Mouse (Mus musculus) adrenal gland, adult 18-20 months (tissue): Measurements from ENCODE around the gene Taf1. TPM values are rescaled to one million over a fixed set of nuclear protein-coding genes. Genes with fewer than 3 reads are reported as not detected.

Experiments used
- DNase-seq, 2 experiments: peaks; one replicate each; pipeline ENCODE4 v3.0.0; 2021 to 2022; ENCODE audit warnings: low spot score in 2 of 2
- total RNA-seq, 2 experiments: library from RNA; stranded (reverse); gene quantifications; 1 replicate in 1 of 2; 2 replicates in 1 of 2; pipeline ENCODE4 v1.2.3; 2021

Taf1 gene
- total RNA-seq, 2 experiments from 2014 or later: 38.2 to 41.7 TPM

DNA sequence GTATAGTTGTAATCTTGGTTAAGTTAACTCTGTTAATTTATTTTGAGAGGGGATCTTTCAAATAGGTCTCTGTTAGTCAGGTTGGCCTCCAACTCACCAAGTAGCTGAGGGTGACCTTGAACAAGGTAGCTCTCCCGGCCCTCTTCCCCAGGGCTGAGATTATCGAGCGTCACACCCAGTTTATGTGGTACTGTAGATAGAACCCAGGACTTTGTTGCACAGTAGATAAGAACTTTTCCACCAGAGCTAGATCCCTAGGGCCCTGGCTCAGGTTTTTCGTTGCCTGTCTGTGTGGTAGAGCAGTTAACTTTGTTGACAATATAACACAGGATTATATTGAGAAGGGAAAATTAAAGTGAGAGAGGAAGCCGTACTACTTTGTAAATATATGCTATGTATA is 114.1 kb downstream of the Taf1 start:
- no peak for DNase-seq

Other genes starting within 250 kb of the Taf1 start
- gene Nlgn3, start 233.6 kb upstream of the Taf1 start, total RNA-seq: 10 to 100 TPM in 1 of 2 experiments, 1 to 10 TPM in 1; 5.7 to 15.9 TPM
- gene Gjb1, start 156.4 kb upstream of the Taf1 start, total RNA-seq: not detected
- 10 to 100 TPM; 46.3 to 73.4 TPM for gene Zmym3, start 111.9 kb upstream of the Taf1 start, total RNA-seq
- gene Nono, start 103.4 kb upstream of the Taf1 start, total RNA-seq: 100 to 1,000 TPM; 158 to 182 TPM
- gene Itgb1bp2, start 83.6 kb upstream of the Taf1 start, total RNA-seq: under 1 TPM; 0.53 to 0.74 TPM
- gene Ogt, start 107.3 kb downstream of the Taf1 start, total RNA-seq: 100 to 1,000 TPM; 113 to 171 TPM
- 1 to 10 TPM in 1 of 2 experiments, under 1 TPM in 1; 0.73 to 1.1 TPM for gene Cxcr3, start 201.5 kb downstream of the Taf1 start, total RNA-seq